27 mouse cellular contexts compared by ENCODE assay signal in genomic region chr2:101933301-101933700, GRCm38 (mm10). TPM values are rescaled to one million over a fixed set of nuclear protein-coding genes. Genes with fewer than 3 reads are reported as not detected.
DNase-seq lines count a peak whose midpoint lies in the region; ATAC-seq lines count a peak whose summit lies in the region.
"Had no signal": no experiment of that assay in that cellular context is flagged by ENCODE, and none has a peak within 500 bp of the region (broad histone marks: within the 10 kb centered on the region; RNA-seq: fewer than 3 reads in every experiment).

No protein-coding gene starts in this region.

- no peak overlapping the region for H3K4me2 ChIP-seq in hindbrain, embryonic 14.5 days (replicated peaks)
- H3K4me2 ChIP-seq: embryonic facial prominence, embryonic 13.5 days; forebrain, embryonic 12.5 days; forebrain, embryonic 15.5 days; heart, embryonic 11.5 days; intestine, embryonic 15.5 days had no signal

- H3K9me3 ChIP-seq in hindbrain, embryonic 14.5 days (ENCODE audit: control insufficient read depth, low read length), result no peaks in the 10 kb centered on the region
- no peaks in the 10 kb centered on the region for H3K9me3 ChIP-seq in hindbrain, embryonic 10.5 days
- H3K9me3 ChIP-seq: embryonic facial prominence, embryonic 10.5 days; embryonic facial prominence, embryonic 13.5 days; forebrain, embryonic 12.5 days; forebrain, embryonic 15.5 days; intestine, embryonic 15.5 days had no signal

- H3K36me3 ChIP-seq in hindbrain, embryonic 14.5 days (replicated peaks; ENCODE audit: control insufficient read depth, insufficient read depth), result no peaks in the 10 kb centered on the region
- no peaks in the 10 kb centered on the region for H3K36me3 ChIP-seq in hindbrain, embryonic 10.5 days
- H3K36me3 ChIP-seq: embryonic facial prominence, embryonic 10.5 days; embryonic facial prominence, embryonic 13.5 days; forebrain, embryonic 12.5 days; forebrain, embryonic 15.5 days; intestine, embryonic 15.5 days had no signal

- intact Hi-C loops in heart, postnatal 25 days (cut with DNase I), result no loop called here
- intact Hi-C loops in gastrocnemius, postnatal 14 days (cut with DNase I; ENCODE audit: low total_unique reads), result no loop called here

- ATAC-seq in hindbrain, embryonic 14.5 days (ENCODE audit: low FRiP score), result no peak
- ATAC-seq: activated CD4-positive, CD25-positive, alpha-beta regulatory T cell, adult 4 months; CD4-positive, CD25-positive, alpha-beta regulatory T cell, adult 4 months; forebrain, embryonic 15.5 days had no signal

- peak overlapping the region; percentile 68; the same call in 1 of the 2 replicates for H3K27ac ChIP-seq in hindbrain, embryonic 14.5 days
- no peak overlapping the region for H3K27ac ChIP-seq in hindbrain, embryonic 10.5 days
- H3K27ac ChIP-seq: embryonic facial prominence, embryonic 10.5 days; embryonic facial prominence, embryonic 13.5 days; forebrain, embryonic 15.5 days; intestine, embryonic 15.5 days had no signal

- peak; percentile 58 for DNase-seq in heart, adult 11 months
- no peak for DNase-seq in heart, postnatal 25 days (ENCODE audit: low spot score)
- DNase-seq in hindbrain, embryonic 14.5 days (ENCODE audit: low spot score), result no peak
- no peak for DNase-seq in hindbrain, embryonic 10.5 days (ENCODE audit: low spot score)
- DNase-seq in gastrocnemius, postnatal 14 days, result peak; percentile 33
- DNase-seq in skeletal muscle tissue, adult 2 months (ENCODE audit: low read depth, low spot score), result peak; percentile 13
- DNase-seq in spleen, postnatal 36 days (ENCODE audit: low spot score in 2 of 2), result no peak
- DNase-seq: adrenal gland, adult 8-10 months; adrenal gland, postnatal 25 days; cerebellum, adult 11-12 months; cerebellum, adult 8-10 months; cerebellum, postnatal 10 days; cerebellum, postnatal 36 days; embryo, embryonic 11 days; heart, postnatal 36 days; kidney, adult 11 months; kidney, adult 8-10 months had no signal

- WGBS in hindbrain, embryonic 14.5 days, result 77% methylated on average over 3 of the region's 3 CpGs
- 83% methylated on average over 3 of the region's 3 CpGs for WGBS in hindbrain, embryonic 10.5 days

- H3K9ac ChIP-seq in hindbrain, embryonic 14.5 days, result no peak overlapping the region
- H3K9ac ChIP-seq: embryonic facial prominence, embryonic 13.5 days; forebrain, embryonic 12.5 days; forebrain, embryonic 15.5 days; intestine, embryonic 15.5 days had no signal

- peaks cover 16% of the 10 kb centered on the region for H3K4me1 ChIP-seq in hindbrain, embryonic 14.5 days (replicated peaks; ENCODE audit: control insufficient read depth, insufficient read depth, low read length)
- H3K4me1 ChIP-seq in hindbrain, embryonic 10.5 days (replicated peaks), result no peaks in the 10 kb centered on the region
- H3K4me1 ChIP-seq: embryonic facial prominence, embryonic 10.5 days; intestine, embryonic 15.5 days had no signal

- no peaks in the 10 kb centered on the region for H3K27me3 ChIP-seq in hindbrain, embryonic 14.5 days (ENCODE audit: control insufficient read depth, insufficient read depth, low read length)
- no peaks in the 10 kb centered on the region for H3K27me3 ChIP-seq in hindbrain, embryonic 10.5 days (ENCODE audit: insufficient read depth, poor library complexity, severe bottlenecking)
- H3K27me3 ChIP-seq: embryonic facial prominence, embryonic 13.5 days; forebrain, embryonic 12.5 days; forebrain, embryonic 15.5 days; intestine, embryonic 15.5 days had no signal

- no peak overlapping the region for H3K4me3 ChIP-seq in hindbrain, embryonic 14.5 days (replicated peaks; ENCODE audit: low read length)
- no peak overlapping the region for H3K4me3 ChIP-seq in hindbrain, embryonic 10.5 days
- H3K4me3 ChIP-seq: embryonic facial prominence, embryonic 10.5 days; embryonic facial prominence, embryonic 13.5 days; erythroblast, embryonic 14.5 days; forebrain, embryonic 12.5 days; forebrain, embryonic 15.5 days; intestine, embryonic 15.5 days had no signal

RNA-seq across cellular contexts. Expression of gene Commd9, which starts 47.3 kb away (rescaled TPM):
- total RNA-seq in heart, postnatal 25 days (2021), result 10 to 100 TPM; 26.9 to 29.3 TPM
- 99.1 TPM in 2 replicates for polyA plus RNA-seq in hindbrain, embryonic 14.5 days (2014; fragmentation: Nextera tagmentation; extraction: Ambion mirVana)
- polyA plus RNA-seq in hindbrain, embryonic 10.5 days (2016; fragmentation: Nextera tagmentation; extraction: Ambion mirVana), result 71.5 and 85.4 TPM in 2 replicates
- 10 to 100 TPM; 28.6 to 29.4 TPM for total RNA-seq in gastrocnemius, postnatal 14 days (2021)

RNA-seq across cellular contexts. Expression of gene Prr5l, which starts 50.5 kb away (rescaled TPM):
- 1 to 10 TPM in 1 of 2 experiments, under 1 TPM in 1; 0.64 to 2.5 TPM for total RNA-seq in heart, postnatal 25 days (2021)
- polyA plus RNA-seq in hindbrain, embryonic 14.5 days (2014; fragmentation: Nextera tagmentation; extraction: Ambion mirVana), result 4.4 and 6.0 TPM in 2 replicates
- 17.8 and 21.6 TPM in 2 replicates for polyA plus RNA-seq in hindbrain, embryonic 10.5 days (2016; fragmentation: Nextera tagmentation; extraction: Ambion mirVana)
- total RNA-seq in gastrocnemius, postnatal 14 days (2021), result 1 to 10 TPM; 1.1 to 2.2 TPM
- total RNA-seq: granulocyte monocyte progenitor cell, adult 5-6 weeks had no signal

Comparison
In these comparisons a context has a peak if more than half of its experiments do, and no peak if none do; other contexts are left out.
1. DNase-seq: peak in heart, adult 11 months (single experiment), gastrocnemius, postnatal 14 days (single experiment) and skeletal muscle tissue, adult 2 months (single experiment); none in heart, postnatal 25 days (single experiment), hindbrain, embryonic 14.5 days (single experiment), hindbrain, embryonic 10.5 days (single experiment) and spleen, postnatal 36 days (0 of 2).